Mouse (Mus musculus) MEL-GATA-1-ER (cell line): Measurements from ENCODE around the gene Fkbp10.

Experiments
- DNase-seq: peaks from one replicate; pipeline ENCODE4 v3.0.0-alpha.2; 2012; ENCODE audit warnings: low read depth; ENCODE audit errors: extremely low read depth

The Fkbp10 gene

GRCm38 (mm10) chr11:100408835-100409462 is 6.5 kb upstream of the Fkbp10 start:
- no peak for DNase-seq

GRCm38 (mm10) chr11:100409686-100410085 is 5.8 kb upstream of the Fkbp10 start:
- no peak for DNase-seq

- no peak for DNase-seq
These were observed 3.8 kb upstream of the Fkbp10 start for GRCm38 (mm10) chr11:100411736-100412135.

- DNase-seq = no peak
These were observed 2.0 kb upstream of the Fkbp10 start for GRCm38 (mm10) chr11:100413541-100413940.

GRCm38 (mm10) chr11:100414021-100414913 is 1.2 kb upstream of the Fkbp10 start, which contains the start of gene P3h4:
P3h4 (minus strand) TSS chr11:100414836.
- DNase-seq = no peak

- DNase-seq = no peak
These were observed 6.0 kb downstream of the Fkbp10 start for GRCm38 (mm10) chr11:100421537-100421936.

GRCm38 (mm10) chr11:100423836-100424235 is 8.3 kb downstream of the Fkbp10 start:
- no peak for DNase-seq

- DNase-seq = peak; percentile 75
These were observed 10.4 kb downstream of the Fkbp10 start for GRCm38 (mm10) chr11:100425851-100426250.

- no peak for DNase-seq
These were observed 11.3 kb downstream of the Fkbp10 start for GRCm38 (mm10) chr11:100426820-100427219.

- DNase-seq = no peak
These were observed 13.2 kb downstream of the Fkbp10 start for GRCm38 (mm10) chr11:100428612-100429199.

- DNase-seq = no peak
These were observed 14.6 kb downstream of the Fkbp10 start for GRCm38 (mm10) chr11:100430052-100430451.

GRCm38 (mm10) chr11:100432002-100432401 is 16.5 kb downstream of the Fkbp10 start:
- no peak for DNase-seq

GRCm38 (mm10) chr11:100435678-100436246 is 20.3 kb downstream of the Fkbp10 start:
- no peak for DNase-seq

GRCm38 (mm10) chr11:100437901-100438300 is 22.4 kb downstream of the Fkbp10 start:
- no peak for DNase-seq

- peak; percentile 30 for DNase-seq
These were observed 25.4 kb downstream of the Fkbp10 start for GRCm38 (mm10) chr11:100440691-100441522.

GRCm38 (mm10) chr11:100441797-100442196 is 26.3 kb downstream of the Fkbp10 start, which contains the start of the genes Nt5c3b and Klhl10:
Nt5c3b (minus strand) TSS chr11:100441808.
Klhl10 (plus strand) TSS chr11:100441917.
- DNase-seq = no peak

- DNase-seq = no peak
These were observed 27.1 kb downstream of the Fkbp10 start for GRCm38 (mm10) chr11:100442625-100443024.

- no peak for DNase-seq
These were observed 41.8 kb downstream of the Fkbp10 start for GRCm38 (mm10) chr11:100457247-100457646.

GRCm38 (mm10) chr11:100457711-100458110 is 42.2 kb downstream of the Fkbp10 start:
- no peak for DNase-seq

GRCm38 (mm10) chr11:100462699-100463098 is 47.2 kb downstream of the Fkbp10 start:
- DNase-seq = no peak
